Mouse (Mus musculus): Measurements from ENCODE around the gene Zdhhc18. TPM values are rescaled to one million over a fixed set of nuclear protein-coding genes. Genes with fewer than 3 reads are reported as not detected.

Gene Zdhhc18
- polyA plus RNA-seq, 1 experiment from 2014 or later, result 0.79 TPM

DNA sequence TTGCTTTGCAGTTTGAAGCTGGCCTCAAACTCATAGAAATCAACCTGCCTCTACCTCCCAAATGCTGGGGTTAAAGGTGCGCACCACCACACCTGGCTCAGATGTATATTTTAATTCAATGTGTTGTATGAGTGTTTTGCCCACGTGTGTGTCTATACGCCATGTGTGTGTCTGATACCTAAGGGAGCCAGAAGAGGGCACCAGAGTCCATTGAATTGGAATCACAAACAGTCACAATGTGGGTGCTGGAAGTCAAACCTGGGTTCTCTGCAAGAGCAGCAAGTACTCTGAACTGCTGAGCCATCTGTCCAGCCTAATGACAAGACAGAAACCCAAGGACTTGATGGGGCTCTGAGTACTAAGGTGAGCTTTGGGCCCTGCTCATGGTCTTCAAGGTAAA lies 4.8 kb downstream of the Zdhhc18 start:
- peaks cover 3% of the 10 kb centered on the region for H3K4me1 ChIP-seq (ENCODE audit: control insufficient read depth, low read depth, low read length)
- H3K4me2 ChIP-seq (ENCODE audit: low read depth, low read length), result no peak overlapping the region
- H3K27me3 ChIP-seq (ENCODE audit: control insufficient read depth, insufficient read depth, low read depth, low read length), result no peaks in the 10 kb centered on the region
- no peak overlapping the region for H3K9ac ChIP-seq (ENCODE audit: low read depth, low read length)
- WGBS (ENCODE audit: insufficient replicate concordance), result 75% methylated on average over 3 of the region's 3 CpGs
- no peak overlapping the region for H3K4me3 ChIP-seq (ENCODE audit: low read depth, low read length)
- no peak overlapping the region for H3K27ac ChIP-seq (ENCODE audit: low read length)
- ATAC-seq (ENCODE audit: low read depth), result no peak
- H3K9me3 ChIP-seq (replicated peaks; ENCODE audit: control insufficient read depth, low read length), result no peaks in the 10 kb centered on the region
- no peaks in the 10 kb centered on the region for H3K36me3 ChIP-seq (ENCODE audit: control insufficient read depth, insufficient read depth)

GRCm38 (mm10) chr4:133634043-133634410 lies 15.9 kb downstream of the Zdhhc18 start:
- H3K4me1 ChIP-seq (ENCODE audit: control insufficient read depth, low read depth, low read length), result peaks cover 21% of the 10 kb centered on the region
- peak overlapping the region; percentile 95 for H3K4me2 ChIP-seq (ENCODE audit: low read depth, low read length)
- H3K9ac ChIP-seq (ENCODE audit: low read depth, low read length), result no peak overlapping the region
- WGBS (ENCODE audit: insufficient replicate concordance), result 65% methylated on average over 5 of the region's 5 CpGs
- no peaks in the 10 kb centered on the region for H3K9me3 ChIP-seq (replicated peaks; ENCODE audit: control insufficient read depth, low read length)
- H3K36me3 ChIP-seq (ENCODE audit: control insufficient read depth, insufficient read depth), result no peaks in the 10 kb centered on the region
- H3K27ac ChIP-seq (ENCODE audit: low read length), result no peak overlapping the region
- H3K27me3 ChIP-seq (ENCODE audit: control insufficient read depth, insufficient read depth, low read depth, low read length), result no peaks in the 10 kb centered on the region
- no peak overlapping the region; the same call in 1 of the 2 replicates for H3K4me3 ChIP-seq (ENCODE audit: low read depth, low read length)
- ATAC-seq (ENCODE audit: low read depth), result no peak

DNA sequence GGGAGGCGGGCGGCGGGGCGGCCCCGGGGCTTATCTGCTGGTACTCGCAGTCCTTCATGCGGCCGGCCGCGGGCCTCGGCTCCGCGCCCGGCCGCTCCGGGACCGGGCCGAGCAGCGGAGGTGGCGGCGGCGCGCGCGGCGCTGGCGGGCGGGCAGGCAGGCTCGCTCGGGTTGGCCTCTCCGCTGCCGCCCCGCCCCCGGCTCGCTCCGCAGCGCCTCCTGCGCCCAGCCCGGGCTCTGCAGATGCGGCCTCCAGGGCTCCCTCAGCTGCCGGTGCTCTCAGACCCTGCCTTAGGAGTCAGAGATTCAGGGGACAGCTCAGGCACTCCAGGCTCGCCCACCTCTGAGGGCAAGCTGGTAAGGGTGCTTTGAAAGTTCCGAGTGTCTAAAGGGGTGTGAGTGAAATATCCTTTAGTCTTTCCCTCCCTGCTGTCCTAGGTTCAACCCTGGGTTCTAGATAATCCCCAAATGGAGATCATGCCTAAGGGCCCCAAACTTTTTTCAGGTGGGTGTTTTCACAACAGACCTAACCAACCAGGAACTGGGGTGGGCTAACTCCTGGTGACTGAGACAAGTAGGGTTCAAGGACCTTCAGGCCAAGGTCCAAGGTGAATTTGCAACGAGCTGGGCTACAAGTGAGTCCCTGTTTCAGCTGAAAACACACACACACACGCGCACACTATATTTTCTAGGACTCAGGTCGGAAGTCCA lies 16.5 kb downstream of the Zdhhc18 start:
- ATAC-seq (ENCODE audit: low read depth), result peak; percentile 85
- H3K4me1 ChIP-seq (ENCODE audit: control insufficient read depth, low read depth, low read length), result peaks cover 21% of the 10 kb centered on the region
- WGBS (ENCODE audit: insufficient replicate concordance), result 9% methylated on average over 38 of the region's 47 CpGs
- no peaks in the 10 kb centered on the region for H3K36me3 ChIP-seq (ENCODE audit: control insufficient read depth, insufficient read depth)
- H3K4me2 ChIP-seq (ENCODE audit: low read depth, low read length), result peak overlapping the region; percentile 95
- H3K4me3 ChIP-seq (ENCODE audit: low read depth, low read length), result peak overlapping the region; percentile 81
- no peaks in the 10 kb centered on the region for H3K27me3 ChIP-seq (ENCODE audit: control insufficient read depth, insufficient read depth, low read depth, low read length)
- H3K27ac ChIP-seq (ENCODE audit: low read length), result peak overlapping the region; percentile 68
- H3K9ac ChIP-seq (ENCODE audit: low read depth, low read length), result peak overlapping the region; percentile 91
- H3K9me3 ChIP-seq (replicated peaks; ENCODE audit: control insufficient read depth, low read length), result no peaks in the 10 kb centered on the region

- Histone ChIP-seq H3K9me3 (replicated peaks; ENCODE audit: control insufficient read depth, low read length) (no peaks in the 10 kb centered on the region), H3K4me2 (ENCODE audit: low read depth, low read length) (peak overlapping the region; percentile 95), H3K9ac (ENCODE audit: low read depth, low read length) (peak overlapping the region; percentile 91), H3K27me3 (ENCODE audit: control insufficient read depth, insufficient read depth, low read depth, low read length) (no peaks in the 10 kb centered on the region), H3K4me3 (ENCODE audit: low read depth, low read length) (peak overlapping the region; percentile 81), H3K4me1 (ENCODE audit: control insufficient read depth, low read depth, low read length) (peaks cover 21% of the 10 kb centered on the region), H3K36me3 (ENCODE audit: control insufficient read depth, insufficient read depth) (no peaks in the 10 kb centered on the region), H3K27ac (ENCODE audit: low read length) (peak overlapping the region; percentile 68)
- WGBS (ENCODE audit: insufficient replicate concordance), result 3% methylated on average over 62 of the region's 69 CpGs
- ATAC-seq (ENCODE audit: low read depth), result peak; percentile 68
These were observed 17.2 kb downstream of the Zdhhc18 start for GRCm38 (mm10) chr4:133632483-133633327.

DNA sequence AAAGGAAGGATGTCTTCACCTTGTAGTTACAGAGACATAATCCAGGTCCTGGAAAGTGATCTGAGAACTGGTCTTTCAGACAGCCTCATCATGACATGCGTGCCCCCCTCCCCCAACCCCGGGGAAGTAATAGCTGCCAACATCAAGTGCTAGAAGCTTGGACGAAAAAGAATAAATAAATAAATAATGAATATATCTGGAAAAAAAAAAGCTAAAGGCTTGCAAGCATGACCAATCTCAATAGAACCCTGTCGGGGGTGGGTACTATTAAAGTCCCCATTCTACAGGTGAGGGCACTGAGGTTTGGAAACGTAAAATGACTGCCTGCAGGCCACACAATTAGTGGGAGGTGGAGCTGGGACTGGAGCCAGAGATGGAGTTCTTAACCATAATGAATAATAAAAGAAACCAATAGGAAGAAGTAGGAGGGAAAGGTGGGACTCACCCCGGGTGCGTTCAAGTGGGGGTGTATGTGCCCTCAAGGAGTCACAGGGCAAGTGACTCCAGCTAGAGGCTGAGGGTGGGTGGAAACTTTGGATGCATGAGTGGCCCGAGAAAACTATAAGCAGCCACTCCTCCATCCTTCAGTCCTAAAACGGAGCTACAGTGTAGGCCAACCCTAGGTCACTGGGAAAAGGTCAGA lies 18.1 kb downstream of the Zdhhc18 start:
- Histone ChIP-seq H3K4me3 (ENCODE audit: low read depth, low read length) (peak overlapping the region; percentile 81), H3K9me3 (replicated peaks; ENCODE audit: control insufficient read depth, low read length) (no peaks in the 10 kb centered on the region), H3K27me3 (ENCODE audit: control insufficient read depth, insufficient read depth, low read depth, low read length) (no peaks in the 10 kb centered on the region), H3K27ac (ENCODE audit: low read length) (no peak overlapping the region), H3K4me2 (ENCODE audit: low read depth, low read length) (peak overlapping the region; percentile 95), H3K9ac (ENCODE audit: low read depth, low read length) (peak overlapping the region; percentile 91), H3K4me1 (ENCODE audit: control insufficient read depth, low read depth, low read length) (peaks cover 21% of the 10 kb centered on the region), H3K36me3 (ENCODE audit: control insufficient read depth, insufficient read depth) (no peaks in the 10 kb centered on the region)
- no peak for ATAC-seq (ENCODE audit: low read depth)
- WGBS (ENCODE audit: insufficient replicate concordance), result 48% methylated on average over 9 of the region's 9 CpGs

GRCm38 (mm10) chr4:133631071-133631768 lies 18.7 kb downstream of the Zdhhc18 start:
- H3K9me3 ChIP-seq (replicated peaks; ENCODE audit: control insufficient read depth, low read length), result no peaks in the 10 kb centered on the region
- H3K27ac ChIP-seq (ENCODE audit: low read length), result 0 out of 2 replicates have a peak overlapping the region, but pooled peaks have one; percentile 11
- WGBS (ENCODE audit: insufficient replicate concordance), result 63% methylated on average over 14 of the region's 14 CpGs
- no peak for ATAC-seq (ENCODE audit: low read depth)
- H3K4me1 ChIP-seq (ENCODE audit: control insufficient read depth, low read depth, low read length), result peaks cover 23% of the 10 kb centered on the region
- no peak overlapping the region for H3K9ac ChIP-seq (ENCODE audit: low read depth, low read length)
- H3K4me2 ChIP-seq (ENCODE audit: low read depth, low read length), result peak overlapping the region; percentile 95
- peak overlapping the region; percentile 11 for H3K4me3 ChIP-seq (ENCODE audit: low read depth, low read length)
- no peaks in the 10 kb centered on the region for H3K36me3 ChIP-seq (ENCODE audit: control insufficient read depth, insufficient read depth)
- no peaks in the 10 kb centered on the region for H3K27me3 ChIP-seq (ENCODE audit: control insufficient read depth, insufficient read depth, low read depth, low read length)

DNA sequence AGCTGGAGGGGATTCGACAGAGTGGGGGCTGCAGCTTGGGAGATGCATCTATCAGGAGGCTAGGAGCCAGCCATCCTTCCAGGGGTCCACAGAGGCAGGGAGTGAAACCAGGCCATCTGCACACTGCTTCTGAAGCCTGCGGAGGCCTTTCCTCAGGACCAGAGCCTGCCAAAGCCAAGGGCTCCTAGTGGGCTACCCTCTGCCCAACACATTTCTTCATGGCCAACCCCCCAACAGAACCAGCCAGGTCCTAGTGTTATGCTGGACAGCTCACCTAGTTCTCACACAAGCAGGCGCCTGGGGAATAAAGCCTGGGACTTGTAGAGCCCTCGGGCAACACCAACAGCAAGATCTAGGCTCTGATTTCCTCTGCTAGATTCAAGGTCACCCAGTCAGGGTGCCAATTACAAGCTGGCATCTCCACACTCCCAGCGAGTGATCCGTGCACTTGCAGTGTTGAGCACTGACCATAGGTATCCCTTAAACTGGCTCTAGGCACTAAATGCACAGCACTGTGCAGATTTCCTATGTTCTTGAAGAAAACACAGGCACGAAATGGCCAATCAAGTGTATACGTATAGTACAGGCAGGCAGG lies 19.5 kb downstream of the Zdhhc18 start:
- ATAC-seq (ENCODE audit: low read depth), result no peak
- Histone ChIP-seq H3K27ac (ENCODE audit: low read length) (0 out of 2 replicates have a peak overlapping the region, but pooled peaks have one; percentile 11), H3K9me3 (replicated peaks; ENCODE audit: control insufficient read depth, low read length) (no peaks in the 10 kb centered on the region), H3K4me1 (ENCODE audit: control insufficient read depth, low read depth, low read length) (peaks cover 30% of the 10 kb centered on the region), H3K36me3 (ENCODE audit: control insufficient read depth, insufficient read depth) (no peaks in the 10 kb centered on the region), H3K9ac (ENCODE audit: low read depth, low read length) (no peak overlapping the region), H3K4me2 (ENCODE audit: low read depth, low read length) (no peak overlapping the region), H3K4me3 (ENCODE audit: low read depth, low read length) (no peak overlapping the region), H3K27me3 (ENCODE audit: control insufficient read depth, insufficient read depth, low read depth, low read length) (no peaks in the 10 kb centered on the region)
- whole genome bisulfite sequencing (ENCODE audit: insufficient replicate concordance), result 73% methylated on average over 8 of the region's 8 CpGs

- WGBS (ENCODE audit: insufficient replicate concordance), result 54% methylated on average over 7 of the region's 7 CpGs
- Histone ChIP-seq H3K27ac (ENCODE audit: low read length) (no peak overlapping the region), H3K4me1 (ENCODE audit: control insufficient read depth, low read depth, low read length) (peaks cover 42% of the 10 kb centered on the region), H3K4me3 (ENCODE audit: low read depth, low read length) (no peak overlapping the region), H3K9ac (ENCODE audit: low read depth, low read length) (no peak overlapping the region), H3K36me3 (ENCODE audit: control insufficient read depth, insufficient read depth) (no peaks in the 10 kb centered on the region), H3K9me3 (replicated peaks; ENCODE audit: control insufficient read depth, low read length) (no peaks in the 10 kb centered on the region), H3K27me3 (ENCODE audit: control insufficient read depth, insufficient read depth, low read depth, low read length) (no peaks in the 10 kb centered on the region), H3K4me2 (ENCODE audit: low read depth, low read length) (no peak overlapping the region)
- ATAC-seq (ENCODE audit: low read depth), result no peak
These were observed 20.8 kb downstream of the Zdhhc18 start for GRCm38 (mm10) chr4:133629191-133629590.
